Mouse (Mus musculus): ENCODE results near the gene Gm45717.

DNA sequence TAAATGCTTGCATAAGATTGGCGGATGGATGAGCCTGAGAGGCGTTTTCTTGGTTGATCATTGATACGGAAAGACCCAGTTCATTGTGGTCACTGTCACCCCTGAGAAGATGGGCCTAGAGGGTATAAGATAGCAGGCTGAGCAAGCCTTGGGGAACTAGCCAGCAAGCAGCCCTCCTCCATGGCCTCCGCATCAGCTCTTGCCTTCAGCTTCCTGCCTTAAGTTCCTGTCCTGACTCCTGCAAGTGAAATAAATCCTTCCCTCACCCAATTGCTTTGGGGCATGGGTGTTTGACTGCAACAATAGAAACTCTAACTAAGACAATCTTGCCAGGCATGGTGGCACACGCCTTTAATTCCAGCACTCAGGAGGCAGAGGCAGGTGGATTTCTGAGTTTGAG, 4.3 kb upstream of the Gm45717 start:
- TF ChIP-seq EP300 (IDR thresholded peaks at IDR 0.05; ENCODE audit: low read depth) = no peak
- no peak for TF ChIP-seq CTCF (IDR thresholded peaks at IDR 0.05; ENCODE audit: low read depth)

Data from liver, postnatal 0 days (tissue).